Mouse (Mus musculus) heart, embryonic 16.5 days (tissue): ENCODE data around the gene Pgpep1. TPM values are rescaled to one million over a fixed set of nuclear protein-coding genes. Genes with fewer than 3 reads are reported as not detected.

Source experiments
- ATAC-seq: fragments of 200-750 bp; cut with Nextera tagmentation; replicated peaks from 2 replicates; pipeline ENCODE4 v1.8.0; 2017; ENCODE audit warnings: moderate number of reproducible peaks; ENCODE audit not compliant: insufficient read depth, low FRiP score; ENCODE audit errors: extremely low read depth
- H3K27ac ChIP-seq: fragments of 300-500 bp; sonication (generic); 2 replicates; pipeline ENCODE4 v1.5.1; 2014; ENCODE audit warnings: mild to moderate bottlenecking, low read length, control low read depth, moderate library complexity
- H3K27me3 ChIP-seq: fragments of 300-500 bp; sonication (generic); 2 replicates; pipeline ENCODE4 v1.6.1; 2014; ENCODE audit warnings: low read length, mixed read lengths; ENCODE audit not compliant: control insufficient read depth, insufficient read depth
- H3K36me3 ChIP-seq: fragments of 300-500 bp; sonication (generic); 2 replicates; pipeline ENCODE4 v1.6.1; 2014; ENCODE audit not compliant: control insufficient read depth, insufficient read depth
- H3K4me1 ChIP-seq: fragments of 300-500 bp; sonication (generic); 2 replicates; pipeline ENCODE4 v1.6.1; 2014; ENCODE audit warnings: low read length, mixed read lengths; ENCODE audit not compliant: control insufficient read depth, insufficient read depth
- H3K4me2 ChIP-seq: fragments of 300-500 bp; sonication (generic); 2 replicates; pipeline ENCODE4 v1.6.1; 2014; ENCODE audit warnings: low read depth, mild to moderate bottlenecking, control low read depth, low read length
- H3K4me3 ChIP-seq: fragments of 300-500 bp; sonication (generic); 2 replicates; pipeline ENCODE4 v1.5.1; 2014; ENCODE audit warnings: mild to moderate bottlenecking, control low read depth, low read length
- H3K9ac ChIP-seq: fragments of 300-500 bp; sonication (generic); 2 replicates; pipeline ENCODE4 v1.6.1; 2014; ENCODE audit warnings: low read length, control low read depth
- H3K9me3 ChIP-seq: fragments of 300-500 bp; sonication (generic); replicated peaks from 2 replicates; pipeline ENCODE4 v1.6.1; 2016; ENCODE audit warnings: low read length; ENCODE audit not compliant: control insufficient read depth
- WGBS: fragments of 180-500 bp; shearing (Covaris S2); extraction: QIAGEN DNeasy Blood & Tissue Kit; methylation state at CpG from one replicate; pipeline ENCODE4 v1.1.7; 2014; 5-methylcytosine and 5-hydroxymethylcytosine counted together
- polyA plus RNA-seq: library from polyadenylated mRNA; unstranded; fragments of >200 nt; fragmentation: Nextera tagmentation; extraction: Ambion mirVana; gene quantifications from 2 replicates; pipeline ENCODE4 v1.2.1, GENCODE M21; 2015

Pgpep1 gene
- polyA plus RNA-seq, 1 experiment from 2014 or later = 36.7 TPM

- no peak overlapping the region for H3K4me2 ChIP-seq
- H3K36me3 ChIP-seq = peaks cover 25% of the 10 kb centered on the region
- H3K9ac ChIP-seq = peak overlapping the region; percentile 63
- H3K27me3 ChIP-seq = no peaks in the 10 kb centered on the region
- peak overlapping the region; percentile 88 for H3K27ac ChIP-seq
- H3K4me1 ChIP-seq = peaks cover 47% of the 10 kb centered on the region
- 38% methylated on average over 1 of the region's 1 CpGs for WGBS
- H3K4me3 ChIP-seq = no peak overlapping the region
- H3K9me3 ChIP-seq = no peaks in the 10 kb centered on the region
- ATAC-seq = no peak
Measured at GRCm38 (mm10) chr8:70648164-70648442, 12.1 kb downstream of the Pgpep1 start.

- peak overlapping the region; percentile 88 for H3K27ac ChIP-seq
- no peak for ATAC-seq
- H3K4me2 ChIP-seq = no peak overlapping the region
- H3K4me1 ChIP-seq = peaks cover 47% of the 10 kb centered on the region
- peaks cover 25% of the 10 kb centered on the region for H3K36me3 ChIP-seq
- WGBS = 43% methylated on average over 8 of the region's 8 CpGs
- no peak overlapping the region for H3K4me3 ChIP-seq
- H3K9ac ChIP-seq = peak overlapping the region; percentile 63
- no peaks in the 10 kb centered on the region for H3K27me3 ChIP-seq
- no peaks in the 10 kb centered on the region for H3K9me3 ChIP-seq
Measured at GRCm38 (mm10) chr8:70647343-70648163, 12.6 kb downstream of the Pgpep1 start.

GRCm38 (mm10) chr8:70646775-70647174 lies 13.4 kb downstream of the Pgpep1 start:
- peaks cover 47% of the 10 kb centered on the region for H3K4me1 ChIP-seq
- H3K9me3 ChIP-seq = no peaks in the 10 kb centered on the region
- peak overlapping the region; percentile 88 for H3K27ac ChIP-seq
- no peak overlapping the region for H3K4me2 ChIP-seq
- 0 out of 2 replicates have a peak overlapping the region, but pooled peaks have one; percentile 21 for H3K9ac ChIP-seq
- no peaks in the 10 kb centered on the region for H3K27me3 ChIP-seq
- H3K36me3 ChIP-seq = peaks cover 19% of the 10 kb centered on the region
- H3K4me3 ChIP-seq = no peak overlapping the region
- ATAC-seq = no peak

GRCm38 (mm10) chr8:70646369-70646768 lies 13.8 kb downstream of the Pgpep1 start:
- Histone ChIP-seq H3K4me3 (no peak overlapping the region), H3K27ac (no peak overlapping the region; the same call in 1 of the 2 replicates), H3K4me1 (peaks cover 47% of the 10 kb centered on the region), H3K9ac (0 out of 2 replicates have a peak overlapping the region, but pooled peaks have one; percentile 21), H3K36me3 (peaks cover 15% of the 10 kb centered on the region), H3K27me3 (no peaks in the 10 kb centered on the region), H3K9me3 (no peaks in the 10 kb centered on the region), H3K4me2 (no peak overlapping the region)
- 75% methylated on average over 6 of the region's 6 CpGs for WGBS
- no peak for ATAC-seq

- Histone ChIP-seq H3K27ac (peak overlapping the region; percentile 32; the same call in 1 of the 2 replicates), H3K9me3 (no peaks in the 10 kb centered on the region), H3K36me3 (peaks cover 9% of the 10 kb centered on the region), H3K4me1 (peaks cover 47% of the 10 kb centered on the region), H3K9ac (peak overlapping the region; percentile 21; the same call in 1 of the 2 replicates), H3K4me3 (no peak overlapping the region), H3K4me2 (no peak overlapping the region), H3K27me3 (no peaks in the 10 kb centered on the region)
- WGBS = 51% methylated on average over 17 of the region's 17 CpGs
- no peak for ATAC-seq
Measured at GRCm38 (mm10) chr8:70645501-70646224, 14.5 kb downstream of the Pgpep1 start.

- Histone ChIP-seq H3K27me3 (no peaks in the 10 kb centered on the region), H3K9me3 (no peaks in the 10 kb centered on the region), H3K27ac (no peak overlapping the region), H3K36me3 (no peaks in the 10 kb centered on the region), H3K9ac (no peak overlapping the region), H3K4me3 (no peak overlapping the region), H3K4me2 (no peak overlapping the region), H3K4me1 (peaks cover 35% of the 10 kb centered on the region)
- ATAC-seq = no peak
- 72% methylated on average over 2 of the region's 2 CpGs for WGBS
Measured at GRCm38 (mm10) chr8:70644065-70644464, 16.1 kb downstream of the Pgpep1 start.

GRCm38 (mm10) chr8:70643019-70643418 lies 17.2 kb downstream of the Pgpep1 start:
- Histone ChIP-seq H3K27ac (no peak overlapping the region), H3K9me3 (no peaks in the 10 kb centered on the region), H3K4me1 (peaks cover 33% of the 10 kb centered on the region), H3K4me3 (no peak overlapping the region), H3K27me3 (no peaks in the 10 kb centered on the region), H3K9ac (no peak overlapping the region), H3K36me3 (no peaks in the 10 kb centered on the region), H3K4me2 (no peak overlapping the region)
- 66% methylated on average over 3 of the region's 3 CpGs for WGBS
- no peak for ATAC-seq

GRCm38 (mm10) chr8:70638752-70639151 lies 21.4 kb downstream of the Pgpep1 start:
- Histone ChIP-seq H3K9me3 (no peaks in the 10 kb centered on the region), H3K27ac (peak overlapping the region; percentile 25), H3K4me2 (no peak overlapping the region), H3K4me1 (peaks cover 22% of the 10 kb centered on the region), H3K27me3 (no peaks in the 10 kb centered on the region), H3K4me3 (no peak overlapping the region), H3K9ac (0 out of 2 replicates have a peak overlapping the region, but pooled peaks have one; percentile 21), H3K36me3 (no peaks in the 10 kb centered on the region)
- no peak for ATAC-seq
- 51% methylated on average over 9 of the region's 9 CpGs for WGBS

GRCm38 (mm10) chr8:70636838-70637237 lies 23.4 kb downstream of the Pgpep1 start:
- Histone ChIP-seq H3K27me3 (no peaks in the 10 kb centered on the region), H3K4me2 (no peak overlapping the region), H3K4me1 (peaks cover 26% of the 10 kb centered on the region), H3K4me3 (no peak overlapping the region), H3K9ac (no peak overlapping the region), H3K9me3 (no peaks in the 10 kb centered on the region), H3K27ac (no peak overlapping the region), H3K36me3 (no peaks in the 10 kb centered on the region)
- no peak for ATAC-seq
- WGBS = 64% methylated on average over 8 of the region's 8 CpGs
